Mouse (Mus musculus) lung, postnatal 10 days (tissue): ENCODE data around the gene Nme8.

Experiments used
- DNase-seq: peaks from one replicate; pipeline ENCODE4 v3.0.0; 2021

Nme8 gene

DNA sequence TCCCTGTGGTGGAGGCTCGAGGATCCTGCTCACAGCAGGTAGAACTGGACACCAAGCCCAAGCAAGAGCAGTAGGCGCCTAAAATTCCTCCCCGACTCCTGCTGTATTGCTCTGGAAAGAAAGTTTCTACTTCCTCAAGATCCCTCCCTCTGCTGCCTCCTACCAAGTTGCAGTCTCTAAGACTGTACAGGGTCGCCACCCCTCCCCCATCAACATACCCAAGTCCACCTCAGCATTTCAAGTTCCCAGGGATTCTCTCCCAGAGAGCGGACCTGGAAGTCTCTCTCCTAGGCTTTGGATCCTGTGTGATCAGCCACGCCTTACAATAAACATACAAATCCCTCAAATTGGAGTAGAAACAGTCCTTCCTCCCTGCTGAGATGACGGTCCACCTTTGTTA lies at the start of gene Nme8:
Nme8 (minus strand) TSS at position 5 of the 400 bp plus-strand sequence.
- DNase-seq, result no peak

DNA sequence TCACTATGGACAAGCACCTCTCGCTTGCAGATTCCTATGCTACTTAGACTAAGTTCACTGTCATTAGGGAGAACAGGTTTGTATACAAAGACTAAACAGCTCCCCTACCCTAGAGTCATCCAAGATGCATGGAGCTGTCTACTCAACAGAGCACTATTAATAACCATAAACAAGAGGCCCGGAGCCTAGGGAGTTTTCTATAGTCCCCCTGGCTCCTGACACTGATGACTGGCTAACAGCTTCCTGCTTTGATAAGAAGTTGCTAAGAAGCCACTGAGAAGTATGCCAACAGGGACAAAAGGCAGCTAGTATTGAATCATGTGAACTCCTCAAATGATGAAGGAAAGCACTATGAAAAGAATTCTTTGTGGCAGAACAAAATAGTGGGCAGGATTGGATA lies 48.1 kb upstream of the Nme8 start:
- no peak for DNase-seq

DNA sequence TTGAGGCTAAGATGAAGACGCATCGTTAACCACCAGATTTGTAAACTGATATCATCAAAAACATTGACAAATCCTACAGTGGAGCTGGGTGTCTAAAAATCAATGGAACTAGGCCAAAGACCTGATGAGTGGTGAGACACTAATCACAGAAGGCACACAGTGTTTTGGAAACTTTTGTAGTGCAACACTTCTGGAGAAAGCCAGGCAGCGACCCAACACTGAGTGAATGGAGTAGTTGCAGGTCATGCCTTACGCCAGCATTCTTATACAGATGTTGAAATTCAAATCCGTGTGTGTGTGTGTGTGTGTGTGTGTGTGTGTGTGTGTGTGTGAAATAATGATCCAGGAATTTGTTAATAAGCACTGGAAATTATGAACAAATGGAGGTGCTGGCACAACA lies 46.9 kb upstream of the Nme8 start:
- DNase-seq, result peak; percentile 59

DNA sequence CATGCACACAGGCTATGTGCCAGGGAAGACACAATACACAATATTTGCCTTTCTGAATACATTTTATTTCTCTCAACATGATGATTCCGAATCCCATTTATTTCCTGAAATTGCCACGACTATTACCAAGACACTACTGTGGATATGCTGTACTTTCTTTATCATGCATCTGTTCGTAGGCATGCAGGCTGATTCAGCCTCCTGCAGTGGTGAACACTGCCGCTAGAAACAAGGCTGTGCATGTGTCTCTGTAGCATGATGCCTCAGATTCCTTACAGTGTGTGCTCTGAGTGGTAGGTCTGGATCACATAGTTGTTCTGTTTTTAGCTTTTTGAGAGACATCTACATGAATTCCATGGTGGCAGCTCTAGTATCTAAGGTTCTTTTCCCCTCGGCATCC lies 37.0 kb upstream of the Nme8 start:
- no peak for DNase-seq

DNA sequence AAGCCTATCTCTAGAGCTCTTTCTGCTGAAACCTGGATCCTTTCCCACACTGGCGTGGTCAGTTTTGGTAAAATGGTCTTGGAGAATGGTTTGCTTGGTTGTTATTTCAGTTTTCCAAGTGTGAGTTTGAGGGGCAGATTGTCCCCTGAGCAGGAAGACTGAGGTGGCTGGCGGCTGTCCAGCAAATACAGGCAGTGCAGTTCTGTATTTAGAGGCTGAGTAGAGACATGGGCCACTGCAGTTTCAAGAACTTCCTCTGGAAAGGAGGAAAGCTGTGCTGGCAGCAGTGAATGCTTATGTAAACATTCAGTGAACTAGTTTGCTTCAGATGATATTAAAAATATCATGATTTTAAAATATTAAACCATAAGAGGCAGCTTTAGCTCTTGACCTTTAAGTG lies 33.2 kb upstream of the Nme8 start:
- peak; percentile 44 for DNase-seq

DNA sequence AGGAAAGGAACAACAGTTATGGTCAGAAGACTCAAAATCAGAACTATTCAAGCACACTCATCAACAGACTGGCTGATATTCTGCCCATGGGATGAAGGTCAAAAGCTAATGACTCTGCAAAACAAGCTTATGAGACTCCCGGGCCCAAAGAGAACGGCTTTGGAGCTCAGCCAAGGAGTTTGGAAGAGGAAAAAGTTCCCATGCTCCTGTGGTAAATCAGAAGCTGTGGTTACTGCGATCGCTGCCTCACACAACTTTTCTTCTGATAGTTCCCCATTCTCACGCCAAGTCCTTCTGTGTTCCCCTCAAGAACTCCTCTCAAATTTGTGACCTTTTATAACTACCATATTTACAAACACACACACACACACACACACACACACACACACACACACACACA lies 21.4 kb upstream of the Nme8 start:
- DNase-seq, result peak; percentile 55

DNA sequence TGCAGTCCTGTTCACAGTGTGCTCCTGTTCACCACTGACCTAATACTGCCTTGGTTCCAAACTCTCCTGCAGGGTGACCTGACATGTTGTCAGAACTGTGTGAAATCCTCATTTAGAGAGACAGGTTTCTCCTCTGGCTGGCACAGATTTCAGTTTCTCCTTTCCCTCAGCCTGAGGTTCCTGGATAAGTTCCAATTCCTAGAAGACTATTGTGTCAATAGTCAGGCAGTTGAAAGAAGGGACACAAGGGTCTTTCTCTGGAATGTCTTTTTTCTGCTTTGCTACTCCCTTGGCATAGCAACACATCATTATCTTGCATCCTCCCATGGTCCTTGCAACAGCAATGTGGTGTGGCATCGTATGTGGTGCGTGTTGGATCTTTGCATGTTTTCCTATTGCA lies 19.6 kb upstream of the Nme8 start:
- no peak for DNase-seq

DNA sequence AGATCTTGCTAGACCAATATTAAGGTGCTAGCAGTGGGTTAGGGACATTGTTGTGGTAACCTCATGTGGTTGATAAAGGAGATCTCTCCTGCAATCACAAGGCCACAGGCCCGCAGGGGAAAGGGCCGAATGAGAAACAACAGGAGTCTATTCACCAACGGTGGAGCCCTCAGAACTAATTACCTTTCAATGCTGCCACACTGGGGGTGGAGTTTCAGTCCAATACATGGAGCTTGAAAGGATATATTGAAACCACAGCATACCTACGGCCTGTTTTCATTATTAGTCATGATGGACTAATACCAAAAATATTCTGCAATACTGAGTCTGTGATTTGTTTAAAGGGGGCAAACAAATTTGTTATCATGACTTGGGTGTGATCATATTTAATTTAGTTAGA lies 6.2 kb upstream of the Nme8 start:
- no peak for DNase-seq

DNA sequence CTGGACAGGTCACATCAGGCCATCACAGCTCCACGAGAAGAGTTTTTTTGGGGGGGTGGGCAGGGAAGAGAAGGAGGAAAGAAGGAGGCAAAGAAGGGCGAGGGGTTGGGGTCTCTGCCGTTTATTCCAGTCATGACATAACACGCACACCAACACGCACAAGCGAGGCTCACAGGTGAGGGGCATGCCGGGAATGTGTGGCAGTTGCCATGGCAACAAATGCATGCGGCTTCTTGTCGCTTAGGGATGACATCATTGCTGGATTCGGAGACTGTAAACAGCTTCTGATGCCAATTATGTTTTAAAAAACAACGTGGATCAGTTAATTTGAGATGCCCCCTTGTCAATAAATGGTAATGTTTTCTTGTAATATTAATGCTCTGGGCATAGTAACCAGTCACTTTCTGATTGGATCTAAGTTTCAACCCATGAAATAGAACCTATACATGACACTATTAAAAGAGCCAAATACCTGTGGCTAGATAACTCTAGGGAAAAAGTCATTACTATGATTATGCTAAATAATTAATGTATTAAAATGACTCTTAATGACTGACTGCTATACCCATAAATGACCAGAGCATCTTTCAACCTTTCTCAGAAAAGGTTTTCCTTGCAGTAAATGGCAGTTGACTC lies 4.0 kb upstream of the Nme8 start:
- DNase-seq, result peak; percentile 16

DNA sequence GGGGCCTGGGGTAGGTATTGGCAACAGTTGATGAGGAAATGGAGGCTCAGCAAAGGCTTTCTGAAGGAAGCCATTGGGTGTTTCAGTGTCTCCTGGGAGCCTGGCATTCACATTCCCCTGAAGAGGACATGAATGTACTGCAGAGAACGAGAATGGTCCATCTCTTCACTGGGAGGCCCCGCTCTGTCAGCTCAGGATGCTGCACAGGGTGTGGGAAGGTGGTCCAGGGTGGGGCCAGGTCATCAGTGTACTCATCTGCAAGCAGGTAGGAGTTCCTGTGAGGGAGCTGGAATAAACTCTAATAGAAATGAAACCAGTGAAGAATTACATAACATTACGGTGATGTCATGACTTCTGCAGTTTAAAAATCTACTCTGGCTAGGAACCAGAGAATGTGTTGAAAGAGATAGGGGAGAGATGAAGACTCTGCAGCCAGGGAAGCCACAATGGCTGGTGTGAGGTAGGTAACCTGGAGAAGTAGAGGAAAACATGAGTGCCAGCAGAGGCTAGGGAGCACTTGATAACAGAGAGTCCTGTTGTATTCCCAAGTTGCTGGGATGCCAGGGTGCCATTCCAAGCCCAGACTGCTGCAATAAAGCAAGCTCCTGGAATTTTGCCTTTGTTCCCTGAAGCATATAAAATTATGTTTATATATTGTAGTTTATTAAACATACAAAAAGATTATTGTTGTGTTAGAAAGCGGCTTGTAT lies 3.3 kb upstream of the Nme8 start:
- peak; percentile 2 for DNase-seq

DNA sequence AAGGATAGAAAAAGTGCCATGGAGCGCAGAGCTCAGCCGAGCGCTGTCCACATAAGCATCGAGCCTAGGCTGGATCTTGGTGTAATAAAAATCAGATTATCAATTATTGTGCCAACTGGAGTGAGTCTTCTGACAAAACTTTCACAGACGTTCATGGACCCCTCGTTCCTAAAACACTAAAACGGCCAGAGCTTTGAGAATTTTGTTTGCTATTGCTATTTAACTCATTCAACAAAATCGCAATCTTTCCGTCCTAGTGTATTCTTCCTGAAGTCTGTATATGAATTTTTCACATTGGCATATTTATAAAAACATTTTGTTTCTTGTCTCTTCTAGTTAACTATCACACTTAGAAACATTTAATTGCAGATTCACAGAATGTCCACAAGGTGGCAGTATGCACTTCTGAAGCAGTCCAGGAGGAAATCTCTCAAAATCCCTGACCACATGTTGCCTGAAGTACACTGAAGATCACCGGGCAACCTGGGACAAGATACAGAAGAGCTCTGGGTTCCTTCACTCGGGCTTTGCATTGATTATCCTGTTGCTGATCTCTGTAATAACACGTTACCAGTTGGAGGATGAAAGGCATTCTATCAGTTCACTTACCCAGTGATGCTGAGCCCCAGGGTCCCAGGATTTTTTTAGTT lies 1.1 kb upstream of the Nme8 start:
- peak; percentile 38 for DNase-seq

DNA sequence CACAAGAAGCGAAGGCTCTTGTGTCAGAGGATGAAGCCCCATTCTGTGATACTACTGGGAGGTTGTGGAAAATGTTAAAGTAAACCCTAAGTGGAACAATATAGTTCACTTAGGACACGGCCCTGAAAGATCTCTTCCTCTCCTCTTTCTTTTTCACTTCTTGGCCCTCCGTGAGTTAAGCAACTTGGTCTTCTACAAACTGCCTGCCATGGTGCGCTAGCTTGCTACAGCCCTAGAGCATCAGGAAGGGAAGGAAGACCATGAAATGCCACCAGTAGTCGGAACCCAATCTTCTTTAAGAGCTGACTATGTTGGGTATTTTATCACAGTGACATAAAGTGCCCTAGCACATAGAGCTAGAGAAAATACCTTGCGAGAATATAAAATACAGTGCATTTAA lies 7.2 kb downstream of the Nme8 start:
- DNase-seq, result no peak

DNA sequence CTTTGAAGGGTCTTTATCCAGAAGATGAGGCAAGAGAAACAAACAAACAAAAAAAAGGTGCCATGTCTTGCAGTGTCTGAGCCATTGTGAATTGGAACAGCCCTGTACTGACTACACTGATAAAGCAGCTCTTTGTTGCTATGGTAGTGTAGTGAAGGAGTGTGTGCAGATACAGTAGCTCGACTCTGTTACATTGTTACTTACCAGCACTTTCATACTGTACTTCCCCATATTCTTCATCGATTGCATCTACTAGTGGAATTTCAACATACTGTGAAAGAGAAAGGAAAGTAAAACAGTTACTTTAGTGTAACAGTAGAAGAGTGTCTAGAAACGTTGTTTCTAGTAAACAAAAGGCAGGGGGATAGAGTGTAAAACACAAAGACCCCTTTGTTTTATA lies 7.6 kb downstream of the Nme8 start:
- no peak for DNase-seq

DNA sequence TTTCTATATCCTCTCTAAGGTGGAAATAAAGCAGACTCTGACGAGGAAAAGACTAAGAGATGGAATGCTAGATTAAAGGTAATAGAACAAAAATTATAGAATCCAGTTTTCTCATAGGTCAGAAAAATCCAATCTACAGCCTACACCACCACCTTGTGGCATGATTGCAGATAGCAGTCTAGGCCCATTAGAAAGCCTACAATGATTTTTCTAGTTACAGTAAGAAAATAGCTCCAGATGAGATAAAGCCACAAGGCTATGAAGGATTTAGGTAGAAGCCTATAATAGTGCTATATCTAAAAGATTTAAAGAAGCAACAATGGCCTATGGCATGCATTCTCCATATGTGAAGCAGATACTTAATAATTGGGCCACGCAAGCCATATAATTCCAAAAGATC lies 13.6 kb downstream of the Nme8 start:
- peak; percentile 51 for DNase-seq

DNA sequence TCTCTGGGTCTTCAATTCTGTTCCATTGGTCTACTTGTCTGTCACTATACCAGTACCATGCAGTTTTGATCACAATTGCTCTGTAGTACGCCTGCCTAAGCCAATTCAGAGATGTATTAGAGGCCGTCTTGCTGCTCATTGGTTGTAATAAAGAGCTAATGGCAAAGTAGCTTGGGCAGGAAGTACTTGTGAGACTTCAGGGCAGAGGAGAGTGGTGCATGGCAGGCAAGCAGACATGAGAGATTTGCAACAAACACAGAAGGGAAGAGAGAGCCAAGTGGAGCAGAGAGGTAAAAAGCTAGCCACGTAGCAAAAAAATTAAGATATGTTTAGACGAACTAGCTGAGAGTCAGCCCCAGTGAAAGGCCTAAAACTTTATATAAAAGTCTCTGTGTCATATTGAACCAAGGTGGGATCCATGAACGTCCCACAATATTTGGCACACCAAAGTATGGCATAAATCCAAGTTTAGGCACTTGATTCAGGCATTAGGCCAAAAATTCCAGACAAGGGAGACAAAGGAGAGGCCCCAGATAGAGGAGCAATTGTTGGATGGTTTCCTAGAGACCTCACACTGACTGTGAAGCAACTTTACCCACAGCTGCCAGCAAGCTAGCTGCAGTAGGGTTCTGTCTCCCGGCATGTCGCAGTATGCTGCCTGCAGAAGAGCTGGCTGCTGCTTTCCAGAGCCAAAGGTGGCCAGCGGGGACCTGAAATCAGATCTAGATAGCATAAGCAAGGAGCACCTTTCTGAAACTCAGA lies 14.5 kb downstream of the Nme8 start:
- peak; percentile 33 for DNase-seq

DNA sequence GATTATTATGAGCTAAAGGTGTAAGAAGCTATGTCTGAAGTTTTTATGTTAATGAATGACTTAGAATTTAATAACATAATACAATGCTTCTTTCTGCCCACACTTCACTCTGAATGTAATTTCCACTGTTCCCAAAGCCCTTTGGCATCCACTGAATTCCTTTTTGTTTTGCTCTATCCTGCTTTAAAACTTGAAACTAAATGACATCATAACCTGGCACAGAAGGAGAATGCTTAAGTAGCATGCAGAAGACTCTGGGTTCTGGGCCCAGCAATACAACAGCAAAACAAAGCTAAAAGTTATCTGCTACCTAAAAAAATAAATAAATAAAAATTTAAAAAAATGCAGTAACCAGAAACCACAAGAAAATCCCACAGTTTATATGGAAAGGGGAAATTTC lies 23.0 kb downstream of the Nme8 start:
- DNase-seq, result no peak

DNA sequence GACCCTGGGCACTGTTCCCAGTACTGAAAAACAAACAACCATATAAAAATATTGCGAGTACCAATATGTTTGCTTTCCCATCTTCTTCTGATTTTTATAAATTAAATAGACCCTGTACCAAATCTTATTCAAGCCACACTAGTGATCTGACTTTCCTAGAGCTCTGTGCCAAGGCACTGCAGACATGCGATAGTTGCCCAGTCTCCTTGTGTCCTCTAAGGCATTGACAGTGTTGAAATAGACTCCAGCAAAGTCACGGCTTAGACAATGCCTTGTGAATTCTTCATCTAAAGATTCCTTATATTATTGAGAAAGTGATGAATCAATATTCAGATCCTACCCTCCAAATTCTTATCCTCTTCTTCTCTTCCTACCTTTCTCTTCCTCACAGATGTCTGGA lies 23.6 kb downstream of the Nme8 start:
- DNase-seq, result no peak

DNA sequence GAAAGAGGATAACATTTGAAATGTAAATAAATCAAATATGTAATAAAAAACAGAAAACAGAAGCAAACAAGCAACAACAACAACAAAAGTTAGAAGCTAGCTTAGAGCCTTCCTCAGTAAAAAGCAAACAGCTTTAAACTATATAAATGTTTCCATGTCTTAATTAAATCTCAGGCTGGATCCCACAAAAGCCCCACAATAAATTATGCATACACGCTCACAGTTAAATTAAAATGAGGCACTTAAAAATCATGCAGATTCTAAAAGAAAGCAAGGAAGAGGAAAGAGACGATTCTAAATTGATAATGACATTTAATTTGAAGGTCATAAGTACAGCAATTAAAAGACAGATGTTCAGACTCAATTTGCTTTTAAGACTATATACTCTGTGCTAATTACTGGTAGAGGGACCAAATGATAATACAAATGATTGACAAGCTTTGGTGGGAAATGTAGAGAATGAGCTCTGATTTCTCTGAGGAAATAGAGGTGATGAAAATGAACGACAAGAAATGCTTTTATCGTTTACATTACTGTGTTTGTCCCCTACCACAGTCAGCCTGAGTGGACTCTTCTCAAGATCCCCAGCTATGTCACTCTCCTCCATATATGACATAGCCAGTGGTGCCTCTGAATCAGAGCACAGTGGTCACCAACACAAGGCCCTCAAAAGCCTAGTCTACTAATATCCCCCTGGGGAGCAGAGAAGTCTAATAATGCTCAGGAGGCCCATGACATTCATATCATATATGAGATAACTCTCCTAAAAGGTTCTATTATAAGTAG lies 29.0 kb downstream of the Nme8 start:
- no peak for DNase-seq

DNA sequence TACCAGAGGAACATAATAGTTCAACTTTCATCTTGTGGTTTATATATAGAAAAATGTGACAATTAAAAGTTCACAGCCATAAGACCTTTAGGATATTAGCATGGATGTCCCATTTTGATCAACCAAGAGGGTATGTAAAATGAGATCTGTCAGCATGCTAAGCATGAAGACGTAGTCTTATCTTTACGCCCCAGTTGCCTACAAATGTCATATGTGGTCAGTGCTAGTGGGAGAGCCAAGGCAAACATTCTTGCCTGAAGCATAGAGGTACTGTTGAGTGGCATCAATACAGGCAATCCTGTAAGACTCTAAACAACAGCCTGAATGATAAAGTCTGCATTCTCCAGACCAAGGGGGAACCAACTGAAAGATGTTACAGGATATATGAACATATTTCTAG lies 45.2 kb downstream of the Nme8 start:
- no peak for DNase-seq

DNA sequence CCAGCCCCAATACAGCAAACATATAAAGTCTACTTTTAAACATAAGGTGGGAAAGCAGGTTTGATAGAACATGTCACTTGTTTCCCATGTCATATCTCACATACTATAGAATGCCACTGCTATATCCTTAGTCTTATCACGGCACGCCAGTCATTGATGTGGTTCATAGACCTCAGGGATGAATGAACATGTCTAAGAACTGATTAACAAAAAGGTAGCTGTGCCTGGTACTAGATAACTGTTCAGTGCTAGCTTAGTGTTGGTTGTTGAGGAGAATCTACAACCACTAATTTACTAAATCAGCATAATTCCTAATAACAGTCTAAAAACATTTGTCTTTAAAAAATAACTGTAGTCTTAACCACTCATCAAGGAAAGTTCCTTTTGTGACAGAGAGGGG lies 47.8 kb downstream of the Nme8 start:
- DNase-seq, result no peak

DNA sequence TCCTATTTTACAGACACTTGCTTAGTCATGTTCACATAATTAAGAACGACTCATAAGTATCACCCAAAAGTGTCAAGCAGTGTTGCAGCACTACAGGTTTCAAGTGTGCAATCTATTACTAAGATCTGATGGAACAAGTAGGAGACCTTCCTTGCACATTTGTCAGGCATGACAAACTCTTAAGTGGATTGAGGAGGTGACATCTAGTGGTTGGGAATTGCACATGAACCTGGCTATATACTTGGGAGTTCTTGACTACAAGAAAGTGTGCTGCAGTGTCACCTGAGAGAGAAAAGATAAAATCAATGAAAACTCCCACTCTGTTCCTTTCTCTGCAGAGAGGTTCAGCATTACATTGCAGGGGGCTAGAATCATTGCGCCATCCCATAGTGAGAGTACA lies 53.4 kb downstream of the Nme8 start:
- DNase-seq, result no peak

DNA sequence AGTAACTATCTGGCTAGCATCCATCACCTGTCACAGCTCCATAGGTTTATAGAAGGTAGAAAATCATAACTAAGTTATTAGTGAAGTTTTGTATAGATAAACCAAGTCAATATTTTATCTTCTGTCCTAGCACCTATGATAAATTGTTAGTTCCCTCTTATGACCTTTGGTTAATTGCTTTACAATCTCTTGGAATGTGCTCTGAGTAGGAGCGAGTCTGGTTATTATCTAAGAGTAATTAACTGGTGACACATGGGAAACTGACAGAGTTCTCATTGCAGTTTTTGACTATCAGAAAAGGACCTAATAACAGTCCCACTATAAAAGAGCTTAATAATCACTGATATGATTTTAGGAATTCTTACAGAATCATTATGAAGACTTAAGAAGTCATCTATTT lies 54.1 kb downstream of the Nme8 start:
- DNase-seq, result no peak
